Mouse (Mus musculus): ENCODE results near the gene Inf2.

DNA sequence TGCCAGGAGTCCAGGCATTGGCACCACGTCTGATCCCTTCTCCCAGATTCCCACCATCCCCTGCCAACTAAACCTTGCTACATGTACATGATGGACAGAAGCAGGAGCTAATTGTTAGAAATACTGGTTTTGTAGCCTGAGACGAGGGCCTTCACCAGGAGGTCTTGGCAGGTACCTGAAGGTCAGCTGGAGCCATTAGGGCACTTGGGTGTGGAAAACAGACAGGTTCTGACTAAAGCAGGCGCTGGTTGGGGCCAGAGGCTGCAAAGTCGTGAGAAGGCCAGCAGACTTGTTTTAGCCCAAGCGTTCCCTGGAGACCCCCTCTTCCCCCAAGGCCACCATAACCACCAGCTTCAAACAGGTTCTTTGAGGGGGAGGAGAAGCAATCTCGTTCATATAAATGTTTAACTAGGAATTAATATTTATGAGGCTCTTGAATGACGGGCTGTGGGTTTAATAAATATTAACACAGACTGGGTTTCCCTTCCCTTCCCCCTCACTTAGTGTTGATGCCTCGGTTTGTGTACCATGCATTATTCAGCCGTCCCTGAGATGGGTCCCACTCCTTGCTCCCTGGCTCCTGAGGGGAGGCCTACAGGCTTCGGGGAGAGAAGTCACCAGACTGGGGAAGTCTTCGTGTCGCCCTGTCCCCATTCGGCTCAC, 46.2 kb upstream of the Inf2 start:
- TF ChIP-seq CTCF (IDR thresholded peaks at IDR 0.05; ENCODE audit: control insufficient read depth, insufficient read depth, insufficient read length): no peak
- TF ChIP-seq MYOG (IDR thresholded peaks at IDR 0.05; ENCODE audit: control insufficient read depth, extremely low read depth, insufficient read length): no peak
- TF ChIP-seq USF1 (IDR thresholded peaks at IDR 0.05; ENCODE audit: low read depth): no peak
